Mouse (Mus musculus) kidney, embryonic 14.5 days (tissue): ENCODE data around the gene Vcpkmt. TPM values are rescaled to one million over a fixed set of nuclear protein-coding genes. Genes with fewer than 3 reads are reported as not detected.
A peak's percentile ranks its signal among the peaks of the same experiment; 100 is the strongest.
"Not testable (repeated sequence)": the region's sequence is repeated elsewhere in the genome, so short reads cannot be mapped to it uniquely, and the experiment has no call there.

ENCODE experiments used
- ATAC-seq: fragments of 200-750 bp; cut with Nextera tagmentation; 2 replicates; pipeline ENCODE4 v1.8.0; 2017; ENCODE audit warnings: moderate number of reproducible peaks, mild to moderate bottlenecking, moderate TSS enrichment, moderate library complexity; ENCODE audit not compliant: low FRiP score, low TSS enrichment
- H3K27ac ChIP-seq: fragments of 300-500 bp; sonication (generic); 2 replicates; pipeline ENCODE4 v1.5.1; 2014; ENCODE audit warnings: low read depth, mild to moderate bottlenecking, low read length, moderate library complexity, mixed read lengths
- H3K27me3 ChIP-seq: fragments of 300-500 bp; sonication (generic); 2 replicates; pipeline ENCODE4 v1.6.1; 2014; ENCODE audit warnings: mild to moderate bottlenecking, low read length; ENCODE audit not compliant: control insufficient read depth, insufficient read depth
- H3K36me3 ChIP-seq: fragments of 300-500 bp; sonication (generic); 2 replicates; pipeline ENCODE4 v1.6.1; 2014; ENCODE audit warnings: low read length, mixed read lengths; ENCODE audit not compliant: control insufficient read depth, insufficient read depth
- H3K4me1 ChIP-seq: fragments of 300-500 bp; sonication (generic); 2 replicates; pipeline ENCODE4 v1.6.1; 2014; ENCODE audit warnings: low read length, mixed read lengths; ENCODE audit not compliant: control insufficient read depth, insufficient read depth
- H3K4me2 ChIP-seq: fragments of 300-500 bp; sonication (generic); replicated peaks from 2 replicates; pipeline ENCODE4 v1.6.1; 2014; ENCODE audit warnings: low read depth, mild to moderate bottlenecking, low read length
- H3K4me3 ChIP-seq: fragments of 300-500 bp; sonication (generic); 2 replicates; pipeline ENCODE4 v1.5.1; 2014; ENCODE audit warnings: mild to moderate bottlenecking, low read length
- H3K9ac ChIP-seq: fragments of 300-500 bp; sonication (generic); 2 replicates; pipeline ENCODE4 v1.6.1; 2014; ENCODE audit warnings: low read depth, mild to moderate bottlenecking, low read length, moderate library complexity
- H3K9me3 ChIP-seq: fragments of 300-500 bp; sonication (generic); 2 replicates; pipeline ENCODE4 v1.6.1; 2016; ENCODE audit warnings: low read length; ENCODE audit not compliant: control insufficient read depth
- WGBS: fragments of 180-500 bp; shearing (Covaris S2); extraction: QIAGEN DNeasy Blood & Tissue Kit; methylation state at CpG from one replicate; pipeline ENCODE4 v1.1.7; 2014; 5-methylcytosine and 5-hydroxymethylcytosine counted together
- polyA plus RNA-seq: library from polyadenylated mRNA; unstranded; fragments of >200 nt; fragmentation: Nextera tagmentation; extraction: Ambion mirVana; gene quantifications from 2 replicates; pipeline ENCODE4 v1.2.1, GENCODE M21; 2014

The Vcpkmt gene
- polyA plus RNA-seq = 22.1 and 31.3 TPM in 2 replicates

DNA sequence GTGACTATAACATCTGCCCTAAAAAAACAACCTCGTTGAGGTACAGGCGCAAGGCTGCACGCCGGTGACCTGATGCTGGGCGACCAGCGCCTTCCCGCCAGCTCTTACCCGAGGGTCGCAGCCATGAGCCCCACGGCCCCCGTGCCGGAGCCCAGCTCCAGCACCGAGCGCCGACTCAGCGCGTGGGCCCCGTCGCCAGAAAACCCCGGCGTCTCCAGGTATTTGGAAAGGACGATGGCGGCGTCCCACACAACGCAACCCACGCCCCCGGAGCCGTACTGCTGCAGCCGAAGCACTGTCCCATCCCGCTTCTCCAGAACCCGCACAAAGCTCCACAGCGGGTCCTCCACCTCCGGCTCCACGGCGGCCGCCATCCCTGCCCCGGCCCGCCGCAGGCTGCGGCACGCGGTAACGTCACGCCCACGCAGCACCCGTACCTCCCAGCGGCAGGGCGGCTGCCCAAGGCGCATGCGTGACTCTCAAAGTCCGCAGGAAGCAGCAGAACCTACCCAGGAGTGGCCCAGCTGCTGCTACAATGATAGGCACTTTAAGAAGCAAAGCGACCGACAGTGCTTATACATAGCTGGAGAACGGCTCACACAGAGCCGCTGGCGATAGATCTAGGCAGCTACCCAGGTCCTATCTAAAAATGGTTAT, at the start of gene Vcpkmt:
Gene Vcpkmt, minus strand, starts transcription at position 416 of the 657 bp plus-strand sequence.
- Histone ChIP-seq H3K27ac (peak within 1 kb of the TSS; percentile 33; the same call in 1 of the 2 replicates), H3K9me3 (no peaks in the 10 kb centered on the region), H3K9ac (peak within 1 kb of the TSS; percentile 78), H3K4me1 (0 out of 2 replicates have a peak, but pooled peaks cover 4% of the 10 kb centered on the region), H3K4me3 (peak within 1 kb of the TSS; percentile 82), H3K27me3 (no peaks in the 10 kb centered on the region), H3K36me3 (peaks cover 38% of the 10 kb centered on the region; the same call in 1 of the 2 replicates), H3K4me2 (peak within 1 kb of the TSS; percentile 64)
- under 1% methylated on average over 56 of the region's 56 CpGs for WGBS
- ATAC-seq = peak; percentile 97

DNA sequence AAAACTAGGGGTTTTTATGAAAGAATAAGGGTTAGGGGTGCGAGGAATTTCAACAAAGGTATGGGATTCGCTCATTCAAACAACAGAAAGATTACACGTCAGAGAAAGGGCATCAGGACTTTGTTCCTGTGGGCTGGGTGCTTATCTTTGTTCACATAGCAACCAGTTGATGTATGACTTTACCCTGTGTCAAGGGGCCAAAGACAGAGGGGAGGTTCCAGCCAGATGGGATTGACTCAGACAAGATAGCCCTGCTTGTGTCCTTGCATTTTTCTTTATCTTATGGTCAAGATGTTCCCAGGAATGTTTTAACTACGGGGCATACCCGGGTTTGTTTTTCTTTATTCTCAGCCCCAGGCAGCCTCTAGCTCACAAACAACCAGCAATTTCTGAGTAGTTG, 35.8 kb upstream of the Vcpkmt start:
- H3K4me3 ChIP-seq, H3K4me1 ChIP-seq, H3K27ac ChIP-seq, H3K27me3 ChIP-seq, H3K4me2 ChIP-seq, ATAC-seq, H3K9ac ChIP-seq, H3K9me3 ChIP-seq: not testable (repeated sequence)
- peaks cover 23% of the 10 kb centered on the region for H3K36me3 ChIP-seq
- WGBS = 90% methylated on average over 5 of the region's 5 CpGs

DNA sequence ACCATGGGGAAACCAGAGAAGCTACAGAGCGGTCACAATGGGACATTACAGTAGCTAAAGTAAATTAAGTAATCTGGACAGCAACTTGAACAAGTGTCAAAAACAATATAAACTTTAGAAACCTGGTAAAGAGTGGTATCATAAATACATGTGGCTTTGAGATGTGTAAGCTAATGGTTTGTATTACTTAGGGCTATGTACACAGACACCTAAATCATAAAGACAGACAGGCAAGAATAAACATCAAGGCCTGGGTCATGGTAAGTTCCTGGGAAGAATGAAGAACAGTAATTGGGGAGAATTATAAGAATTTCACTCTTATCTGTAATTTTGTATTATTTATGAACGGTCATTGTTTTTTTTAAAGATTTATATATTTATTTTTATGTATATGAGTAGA, 21.5 kb upstream of the Vcpkmt start:
- H3K9ac ChIP-seq = no peak overlapping the region
- ATAC-seq = no peak
- no peak overlapping the region for H3K4me3 ChIP-seq
- no peaks in the 10 kb centered on the region for H3K27me3 ChIP-seq
- no peaks in the 10 kb centered on the region for H3K4me1 ChIP-seq
- H3K4me2 ChIP-seq = no peak overlapping the region
- H3K36me3 ChIP-seq = peaks cover 12% of the 10 kb centered on the region; the same call in 1 of the 2 replicates
- no peak overlapping the region for H3K27ac ChIP-seq
- H3K9me3 ChIP-seq = no peaks in the 10 kb centered on the region
- WGBS = 82% methylated on average over 2 of the region's 2 CpGs

DNA sequence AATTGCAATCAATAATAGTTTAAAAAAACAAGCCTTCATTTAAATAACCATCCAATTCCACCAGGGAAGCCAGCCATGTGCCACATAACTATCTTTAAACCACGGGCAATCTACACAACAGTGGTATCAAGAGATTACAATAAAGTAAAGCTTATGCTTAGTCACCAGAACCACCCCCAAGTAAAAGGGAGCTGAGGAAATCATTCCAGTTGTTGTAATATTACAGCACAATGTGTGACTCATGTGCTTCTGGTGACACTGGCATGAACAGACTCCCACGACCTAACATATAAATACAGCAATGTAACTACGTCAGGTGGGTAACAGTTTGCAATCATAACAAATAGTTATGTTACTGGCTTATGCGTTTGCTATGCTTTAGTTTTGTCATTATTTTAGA, 14.6 kb upstream of the Vcpkmt start:
- H3K27ac ChIP-seq = no peak overlapping the region
- H3K27me3 ChIP-seq = no peaks in the 10 kb centered on the region
- H3K4me2 ChIP-seq = no peak overlapping the region
- H3K9ac ChIP-seq = no peak overlapping the region
- peaks cover 5% of the 10 kb centered on the region; the same call in 1 of the 2 replicates for H3K36me3 ChIP-seq
- H3K4me1 ChIP-seq = no peaks in the 10 kb centered on the region
- 92% methylated on average over 4 of the region's 4 CpGs for WGBS
- no peak for ATAC-seq
- no peaks in the 10 kb centered on the region for H3K9me3 ChIP-seq
- H3K4me3 ChIP-seq = no peak overlapping the region

DNA sequence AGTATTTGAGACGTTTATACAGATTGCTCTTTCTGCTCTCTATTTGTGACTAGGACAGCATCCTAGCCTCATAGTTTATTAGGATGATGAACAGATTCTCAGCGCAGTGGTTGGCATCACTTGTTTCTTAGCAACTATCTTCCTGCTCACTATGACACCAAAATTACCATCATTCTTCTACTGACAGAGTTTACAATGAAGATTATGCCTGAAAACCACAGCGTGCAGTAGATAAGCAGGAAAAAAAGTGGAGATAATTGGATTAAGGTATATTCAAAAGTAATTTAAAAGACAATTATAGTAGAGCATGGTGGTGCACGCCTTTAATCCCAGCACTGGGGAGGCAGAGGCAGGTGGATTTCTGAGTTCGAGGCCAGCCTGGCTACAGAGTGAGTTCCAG, 10.3 kb upstream of the Vcpkmt start:
- no peak for ATAC-seq
- Histone ChIP-seq H3K4me1 (no peaks in the 10 kb centered on the region), H3K9me3 (no peaks in the 10 kb centered on the region), H3K9ac (no peak overlapping the region), H3K36me3 (peaks cover 12% of the 10 kb centered on the region), H3K27me3 (no peaks in the 10 kb centered on the region), H3K4me2 (no peak overlapping the region), H3K4me3 (no peak overlapping the region), H3K27ac (no peak overlapping the region)
- WGBS = 94% methylated on average over 5 of the region's 5 CpGs

DNA sequence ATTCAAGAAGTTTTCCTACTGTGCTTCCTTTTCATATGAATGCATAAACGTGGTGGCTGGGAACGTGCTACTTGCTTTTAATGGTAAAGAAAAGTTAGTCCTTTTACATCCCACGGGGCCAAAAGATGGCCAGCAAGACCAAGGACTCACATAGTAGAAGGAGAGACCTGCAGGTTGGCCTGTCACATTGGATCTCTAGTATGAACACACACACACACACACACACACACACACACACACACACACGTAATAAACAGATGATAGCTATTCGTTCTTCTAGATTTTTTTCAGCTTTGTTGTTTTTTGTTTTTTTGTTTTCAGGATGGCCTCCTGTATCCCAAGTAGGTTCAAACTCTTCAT, 422 bp upstream of the Vcpkmt start:
- H3K27ac ChIP-seq = peak overlapping the region; percentile 33; the same call in 1 of the 2 replicates
- peaks cover 38% of the 10 kb centered on the region; the same call in 1 of the 2 replicates for H3K36me3 ChIP-seq

GRCm38 (mm10) chr12:69582216-69582612, 614 bp downstream of the Vcpkmt start:
- Histone ChIP-seq H3K4me3 (peak overlapping the region; percentile 82), H3K4me2 (peak overlapping the region; percentile 64), H3K4me1 (0 out of 2 replicates have a peak, but pooled peaks cover 4% of the 10 kb centered on the region), H3K36me3 (peaks cover 40% of the 10 kb centered on the region; the same call in 1 of the 2 replicates), H3K27ac (peak overlapping the region; percentile 33; the same call in 1 of the 2 replicates), H3K9ac (peak overlapping the region; percentile 78), H3K9me3 (no peaks in the 10 kb centered on the region), H3K27me3 (no peaks in the 10 kb centered on the region)
- no peak for ATAC-seq
- WGBS = 19% methylated on average over 9 of the region's 9 CpGs

More for the DNA sequence above, 422 bp upstream of the Vcpkmt start:
- 46% methylated on average over 5 of the region's 5 CpGs for WGBS
- Histone ChIP-seq H3K4me3 (peak overlapping the region; percentile 82), H3K4me1 (0 out of 2 replicates have a peak, but pooled peaks cover 4% of the 10 kb centered on the region), H3K4me2 (peak overlapping the region; percentile 64), H3K9ac (peak overlapping the region; percentile 78; the same call in 1 of the 2 replicates), H3K27me3 (no peaks in the 10 kb centered on the region), H3K9me3 (no peaks in the 10 kb centered on the region)
- peak; percentile 20; the same call in 1 of the 2 replicates for ATAC-seq

GRCm38 (mm10) chr12:69579623-69580022, 3.2 kb downstream of the Vcpkmt start:
- Histone ChIP-seq H3K27me3 (no peaks in the 10 kb centered on the region), H3K4me2 (no peak overlapping the region), H3K36me3 (peaks cover 32% of the 10 kb centered on the region), H3K9ac (no peak overlapping the region), H3K4me3 (no peak overlapping the region), H3K4me1 (0 out of 2 replicates have a peak, but pooled peaks cover 4% of the 10 kb centered on the region), H3K27ac (no peak overlapping the region), H3K9me3 (no peaks in the 10 kb centered on the region)
- WGBS = 80% methylated on average over 5 of the region's 5 CpGs
- ATAC-seq = no peak

GRCm38 (mm10) chr12:69576120-69576627, 6.7 kb downstream of the Vcpkmt start:
- H3K9ac ChIP-seq = no peak overlapping the region
- no peaks in the 10 kb centered on the region for H3K27me3 ChIP-seq
- no peak overlapping the region for H3K27ac ChIP-seq
- WGBS = 74% methylated on average over 9 of the region's 9 CpGs
- H3K4me3 ChIP-seq = no peak overlapping the region
- ATAC-seq = no peak
- no peak overlapping the region for H3K4me2 ChIP-seq
- H3K9me3 ChIP-seq = no peaks in the 10 kb centered on the region
- H3K4me1 ChIP-seq = no peaks in the 10 kb centered on the region
- H3K36me3 ChIP-seq = peaks cover 31% of the 10 kb centered on the region
